Mouse (Mus musculus) kidney, postnatal 4 days (tissue): ENCODE data around the gene Kdm1a.
A peak's percentile ranks its signal among the peaks of the same experiment; 100 is the strongest.

Source experiments
- DNase-seq, 2 experiments: peaks; one replicate each; pipeline ENCODE4 v3.0.0; 2021; ENCODE audit warnings: mixed read lengths in 2 of 2

Kdm1a gene

DNA sequence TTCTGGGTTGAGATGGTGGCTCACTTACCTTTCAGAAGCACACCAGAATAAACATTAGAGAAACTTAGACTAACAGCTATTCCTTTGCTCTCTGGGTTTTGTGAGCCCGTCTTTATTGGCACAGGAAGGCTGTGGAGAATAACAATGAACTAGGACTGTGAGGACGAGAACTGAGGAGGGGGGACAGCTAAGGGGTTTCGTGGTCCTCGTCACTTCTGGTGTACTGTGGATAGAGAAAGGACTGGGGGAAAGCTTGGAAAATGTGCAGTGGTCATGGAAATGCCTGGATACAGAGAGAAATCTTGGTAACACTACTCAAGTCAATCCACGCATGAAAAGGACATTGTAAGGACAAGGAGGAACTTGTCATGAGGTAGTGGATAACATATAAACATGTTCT, 80.6 kb downstream of the Kdm1a start:
- no peak for DNase-seq

DNA sequence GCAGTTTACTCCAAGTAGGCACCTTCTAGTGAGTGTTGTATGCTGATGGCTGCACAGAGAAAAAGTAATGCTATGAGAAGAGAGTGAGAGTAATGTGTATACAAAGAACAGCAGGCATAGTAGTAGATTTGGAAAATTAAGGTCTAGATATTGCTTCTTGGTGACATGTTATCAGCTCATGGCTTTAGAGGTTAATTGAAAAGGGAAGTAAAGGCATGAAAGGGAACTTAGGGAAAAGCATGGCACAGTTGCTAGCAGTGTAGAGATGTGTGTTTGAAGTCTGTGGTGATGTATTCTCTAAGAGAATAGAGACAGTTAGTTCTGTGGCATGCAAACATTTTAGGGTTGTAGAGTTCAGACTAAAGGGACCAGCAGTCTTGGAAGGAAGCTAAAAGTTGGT, 82.7 kb downstream of the Kdm1a start:
- no peak for DNase-seq

DNA sequence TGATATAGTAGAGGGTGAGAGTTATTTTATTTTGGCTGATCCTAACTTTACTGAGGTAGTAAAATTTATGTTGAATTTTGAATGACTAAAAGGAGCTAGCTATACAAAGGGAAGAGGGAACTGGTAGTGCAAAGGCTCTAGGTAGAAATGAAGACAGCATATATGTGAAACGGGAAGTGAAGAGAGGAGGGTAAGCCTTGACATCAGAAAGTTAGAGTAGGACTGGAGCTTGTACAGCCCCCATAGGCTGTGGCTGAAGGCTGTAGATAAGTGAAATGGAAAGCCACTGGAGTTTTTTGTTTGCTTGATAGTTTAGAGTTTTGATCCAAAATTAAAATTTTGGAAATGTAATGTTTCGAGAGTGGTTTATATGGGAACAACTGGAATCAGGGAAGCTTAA, 83.9 kb downstream of the Kdm1a start:
- no peak for DNase-seq

DNA sequence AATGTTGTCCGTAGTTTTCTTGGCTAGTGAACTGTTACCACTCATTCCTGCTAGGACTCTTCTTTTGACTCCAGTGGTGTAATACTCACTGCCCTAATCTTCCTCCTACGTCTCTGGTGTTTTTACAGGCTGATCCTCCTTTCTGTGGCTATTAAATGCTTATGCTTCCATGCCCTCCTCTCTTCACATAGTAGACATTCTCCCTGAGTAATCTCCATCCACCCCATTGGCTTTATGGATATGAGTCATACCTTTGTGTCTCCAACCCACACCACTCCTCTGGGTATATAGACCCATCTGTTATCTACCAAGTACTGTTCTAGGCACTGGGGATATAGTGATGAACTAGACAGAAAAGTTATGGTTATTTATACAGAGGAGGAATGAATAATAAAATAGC, 84.4 kb downstream of the Kdm1a start:
- no peak for DNase-seq

DNA sequence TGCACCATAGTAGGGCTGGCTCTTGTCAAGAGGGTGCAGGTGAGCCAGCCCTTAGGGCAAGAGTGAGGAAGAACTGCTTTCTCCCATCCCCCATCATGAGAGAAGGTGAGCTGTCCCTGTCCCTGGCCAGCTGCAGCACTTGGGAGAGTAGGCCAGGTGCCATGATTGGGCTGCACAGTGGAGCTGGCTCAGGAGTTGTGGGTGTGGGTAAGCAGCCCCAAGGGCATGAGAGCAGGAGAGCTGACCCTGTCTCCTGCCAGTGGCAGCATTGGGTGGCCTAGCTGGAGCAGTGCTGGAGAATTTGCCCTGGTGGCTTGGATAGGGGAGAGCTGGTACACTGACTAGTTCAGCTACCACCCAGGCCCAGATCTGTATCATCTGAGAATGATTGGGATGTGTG, 89.6 kb downstream of the Kdm1a start:
- peak in 1 of 2 experiments; percentile 8 for DNase-seq

DNA sequence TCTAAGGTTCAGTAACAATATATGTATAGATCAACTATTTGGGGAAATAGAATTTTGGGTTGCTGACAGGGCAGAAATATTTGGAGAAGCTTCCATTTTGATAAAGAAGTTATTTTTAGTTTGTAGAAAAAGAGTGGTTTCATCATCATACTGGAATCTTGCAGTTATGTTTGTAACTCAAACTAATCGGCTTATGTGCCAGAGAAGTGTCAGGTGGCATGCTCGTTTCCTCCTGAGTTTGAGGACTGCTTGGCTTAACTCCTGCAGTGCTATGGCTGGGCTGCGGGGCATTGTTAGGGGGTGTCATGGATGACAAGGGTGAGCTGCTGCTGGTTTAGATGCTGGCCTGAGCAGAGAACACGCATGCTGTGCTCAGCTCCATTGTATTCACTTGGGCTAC, 90.8 kb downstream of the Kdm1a start:
- DNase-seq = peak in 1 of 2 experiments; percentile 9

DNA sequence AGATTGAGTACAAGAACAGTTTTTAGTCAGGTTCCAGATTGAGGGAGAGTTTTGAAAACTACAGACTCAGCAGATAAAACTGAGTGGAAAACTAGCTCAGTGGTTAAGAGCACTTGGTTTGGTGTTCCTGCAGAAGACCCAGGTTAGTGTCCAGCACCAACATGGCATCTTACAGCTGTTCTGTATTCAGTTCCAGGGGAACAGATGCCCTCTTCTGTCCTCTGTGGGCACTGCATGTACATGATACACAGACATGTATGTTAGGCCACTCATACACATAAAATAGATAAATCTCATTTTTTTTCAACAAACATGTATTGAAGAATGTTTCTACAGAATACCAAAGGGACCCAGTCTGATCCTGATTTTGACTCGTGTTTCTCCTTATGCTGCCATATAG, 92.7 kb downstream of the Kdm1a start:
- peak; percentile 31 to 44 for DNase-seq

DNA sequence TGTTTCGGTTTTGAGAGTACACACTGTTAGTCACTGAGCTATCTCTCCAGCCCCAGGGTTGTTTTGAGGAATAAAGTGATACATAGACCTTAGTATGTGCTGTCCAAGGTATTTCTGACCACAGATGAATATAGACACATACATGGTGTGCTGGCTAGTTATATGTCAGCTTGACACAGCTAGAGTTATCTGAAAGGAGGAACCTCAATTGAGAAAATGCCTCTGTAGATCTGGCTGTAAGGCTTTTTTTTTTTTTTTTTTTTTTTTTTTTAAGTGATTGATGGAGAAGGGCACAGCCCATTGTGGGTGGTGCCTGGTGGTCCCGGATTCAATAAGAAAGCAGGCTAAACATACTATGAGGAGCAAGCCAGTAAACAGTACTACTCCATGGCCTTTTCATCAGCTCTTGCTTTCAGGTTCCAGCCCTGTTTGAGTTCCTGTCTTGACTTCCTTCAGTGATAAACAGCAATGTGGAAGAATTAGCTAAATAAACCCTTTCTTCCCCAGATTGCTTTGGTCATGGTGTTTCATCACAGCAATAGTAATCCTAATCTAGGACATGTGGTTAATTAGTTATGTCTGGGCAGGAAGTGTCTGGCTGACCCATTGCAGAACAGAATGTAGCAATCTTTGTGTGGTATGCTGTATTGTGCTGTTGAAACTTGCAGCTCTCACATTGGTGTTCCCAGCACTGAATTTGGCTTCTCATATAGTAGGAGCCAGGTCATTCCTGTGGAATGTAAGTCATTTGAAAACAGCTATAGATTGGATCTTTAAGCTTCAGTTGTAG, 96.9 kb downstream of the Kdm1a start:
- no peak for DNase-seq
